Mouse (Mus musculus) C2C12 (cell line): ENCODE data around the gene Grk5.

ENCODE experiments used
- CEBPB ChIP-seq: IDR thresholded peaks from one replicate; pipeline ENCODE4 v1.6.1; 2011; ENCODE audit warnings: low read depth, mild to moderate bottlenecking, control low read depth, moderate library complexity
- CTCF ChIP-seq: IDR thresholded peaks from one replicate; pipeline ENCODE4 v1.5.1; 2011; ENCODE audit not compliant: control insufficient read depth, insufficient read depth, insufficient read length
- FOSL1 ChIP-seq: IDR thresholded peaks from one replicate; pipeline ENCODE4 v1.8.0; 2011; ENCODE audit warnings: mild to moderate bottlenecking, low read length; ENCODE audit not compliant: poor library complexity, insufficient read depth, severe bottlenecking
- MAX ChIP-seq: IDR thresholded peaks from one replicate; pipeline ENCODE4 v1.6.1; 2011; ENCODE audit warnings: mild to moderate bottlenecking, control low read depth
- MYOD1 ChIP-seq: IDR thresholded peaks from one replicate; pipeline ENCODE4 v1.6.1; 2011; ENCODE audit warnings: low read depth; ENCODE audit not compliant: control insufficient read depth, insufficient read length
- MYOG ChIP-seq: IDR thresholded peaks from one replicate; pipeline ENCODE4 v1.6.1; 2011; ENCODE audit not compliant: control insufficient read depth, insufficient read length; ENCODE audit errors: extremely low read depth
- USF1 ChIP-seq: IDR thresholded peaks from one replicate; pipeline ENCODE4 v1.6.1; 2011; ENCODE audit warnings: low read depth, mild to moderate bottlenecking, control low read depth, moderate library complexity

- TF ChIP-seq USF1 (no peak), MAX (no peak), CTCF (no peak), CEBPB (no peak), MYOG (no peak), FOSL1 (no peak), MYOD1 (no peak)
These were observed 46.2 kb upstream of the Grk5 start for GRCm38 (mm10) chr19:60843324-60843723.
